Mouse (Mus musculus) MN1 (cell line): Measurements from ENCODE around the gene Diexf.
A peak's percentile ranks its signal among the peaks of the same experiment; 100 is the strongest.

Experiments used
- DNase-seq: peaks from one replicate; pipeline ENCODE4 v3.0.0-alpha.2; 2016; ENCODE audit warnings: low spot score

Gene Diexf

GRCm38 (mm10) chr1:193086111-193086841 lies 43.8 kb downstream of the Diexf start:
- no peak for DNase-seq

- peak; percentile 14 for DNase-seq
Observed at GRCm38 (mm10) chr1:193085541-193086020, 44.5 kb downstream of the Diexf start.

GRCm38 (mm10) chr1:193084016-193084415 lies 46.1 kb downstream of the Diexf start:
- DNase-seq: no peak

GRCm38 (mm10) chr1:193083051-193083450 lies 47.0 kb downstream of the Diexf start:
- no peak for DNase-seq

GRCm38 (mm10) chr1:193082311-193082921 lies 47.7 kb downstream of the Diexf start:
- peak; percentile 26 for DNase-seq

GRCm38 (mm10) chr1:193062618-193063017 lies 67.5 kb downstream of the Diexf start:
- DNase-seq: no peak

- no peak for DNase-seq
Observed at GRCm38 (mm10) chr1:193060167-193060566, 69.9 kb downstream of the Diexf start.

GRCm38 (mm10) chr1:193059596-193059995 lies 70.5 kb downstream of the Diexf start:
- no peak for DNase-seq

- DNase-seq: no peak
Observed at GRCm38 (mm10) chr1:193054401-193054800, 75.7 kb downstream of the Diexf start.

- DNase-seq: no peak
Observed at GRCm38 (mm10) chr1:193053065-193053464, 77.0 kb downstream of the Diexf start.

- DNase-seq: no peak
Observed at GRCm38 (mm10) chr1:193047616-193048015, 82.5 kb downstream of the Diexf start.

- DNase-seq: no peak
Observed at GRCm38 (mm10) chr1:193042760-193043295, 87.2 kb downstream of the Diexf start.
